Mouse (Mus musculus) midbrain, embryonic 10.5 days (tissue): ENCODE measurements around the gene Hyal1. TPM values are rescaled to one million over a fixed set of nuclear protein-coding genes. Genes with fewer than 3 reads are reported as not detected.

Experiments
- DNase-seq: peaks from one replicate; pipeline ENCODE4 v3.0.0-alpha.2; 2017; ENCODE audit warnings: low spot score
- H3K27ac ChIP-seq: fragments of 300-500 bp; sonication (generic); replicated peaks from 2 replicates; pipeline ENCODE4 v1.5.1; 2016; ENCODE audit warnings: mild to moderate bottlenecking
- H3K27me3 ChIP-seq: fragments of 300-500 bp; sonication (generic); 2 replicates; pipeline ENCODE4 v1.6.1; 2016; ENCODE audit warnings: low read depth, mild to moderate bottlenecking; ENCODE audit not compliant: poor library complexity, severe bottlenecking
- H3K36me3 ChIP-seq: fragments of 300-500 bp; sonication (generic); 2 replicates; pipeline ENCODE4 v1.6.1; 2016; ENCODE audit warnings: mild to moderate bottlenecking, moderate library complexity
- H3K4me1 ChIP-seq: fragments of 300-500 bp; sonication (generic); 2 replicates; pipeline ENCODE4 v1.6.1; 2016
- H3K4me3 ChIP-seq: fragments of 300-500 bp; sonication (generic); 2 replicates; pipeline ENCODE4 v1.5.1; 2016; ENCODE audit warnings: mild to moderate bottlenecking, moderate library complexity
- H3K9me3 ChIP-seq: fragments of 300-500 bp; sonication (generic); replicated peaks from 2 replicates; pipeline ENCODE4 v1.6.1; 2016; ENCODE audit warnings: mild to moderate bottlenecking
- WGBS: fragments of 180-500 bp; shearing (Covaris S2); methylation state at CpG from one replicate; pipeline ENCODE4 v1.1.7; 2016; 5-methylcytosine and 5-hydroxymethylcytosine counted together
- polyA plus RNA-seq: library from polyadenylated mRNA; unstranded; fragments of >200 nt; fragmentation: Nextera tagmentation; extraction: Ambion mirVana; gene quantifications from 2 replicates; pipeline ENCODE4 v1.2.1, GENCODE M21; 2016

The Hyal1 gene
- polyA plus RNA-seq, 1 experiment from 2014 or later: 6.8 TPM

DNA sequence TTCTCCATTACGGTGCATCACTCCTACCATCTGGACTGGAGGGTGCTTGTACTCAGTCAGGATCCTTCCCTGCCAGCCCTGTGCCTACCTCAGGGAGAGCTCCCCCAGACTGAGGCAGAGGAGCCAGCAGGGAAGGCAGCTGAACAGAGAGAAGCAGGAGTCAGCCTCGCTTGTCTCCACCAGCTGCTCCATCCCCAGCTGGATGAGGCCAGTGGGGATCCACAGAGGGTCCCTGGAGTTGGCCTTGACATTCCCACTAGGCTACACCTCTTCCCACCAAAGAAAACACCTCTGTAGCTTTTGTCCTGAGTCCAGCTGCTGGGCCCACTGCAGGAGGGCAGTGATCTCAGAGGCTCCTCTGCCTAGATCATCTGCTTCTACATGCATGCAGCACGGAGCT is 48.2 kb downstream of the Hyal1 start:
- Histone ChIP-seq H3K9me3 (no peaks in the 10 kb centered on the region), H3K27ac (peak overlapping the region; percentile 98), H3K4me3 (no peak overlapping the region), H3K36me3 (peaks cover 87% of the 10 kb centered on the region), H3K27me3 (no peaks in the 10 kb centered on the region), H3K4me1 (peaks cover 61% of the 10 kb centered on the region)
- 89% methylated on average over 3 of the region's 3 CpGs for WGBS
- no peak for DNase-seq

DNA sequence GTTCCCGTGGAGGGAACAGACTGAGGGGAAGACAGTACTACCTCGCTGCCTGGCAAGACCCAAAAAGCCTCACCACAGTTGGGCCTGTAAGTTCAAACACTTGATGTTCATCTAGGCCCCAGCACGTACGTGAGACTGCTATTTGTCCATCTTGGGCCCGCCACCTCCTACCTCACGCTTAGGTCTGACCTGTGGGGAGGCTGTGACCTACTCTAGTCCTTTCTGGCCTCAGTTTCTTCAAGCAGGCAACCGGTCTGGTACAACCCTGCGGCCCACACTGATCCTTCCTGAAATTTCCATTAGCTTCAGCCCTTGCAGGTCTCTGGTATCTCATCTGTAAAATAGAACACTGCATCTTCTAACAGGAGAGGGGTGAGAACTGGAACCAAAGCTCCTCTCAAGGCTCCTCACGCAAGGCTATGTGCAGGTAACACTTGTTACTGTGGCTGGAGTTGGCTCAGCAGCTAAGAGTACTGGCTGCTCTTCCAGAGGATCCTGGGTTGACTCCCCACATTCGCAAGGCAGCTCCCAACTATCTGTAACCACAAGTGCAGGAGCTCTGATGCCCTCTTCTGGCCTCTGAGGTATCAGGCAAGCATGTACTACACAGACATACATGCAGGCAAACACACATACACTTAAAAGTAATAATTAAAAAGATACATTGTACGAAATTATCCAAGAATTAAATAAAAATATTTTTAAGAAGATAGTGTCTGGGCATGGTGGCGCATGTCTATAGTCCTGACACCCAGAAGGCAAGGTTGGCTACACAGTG is 48.8 kb downstream of the Hyal1 start:
- Histone ChIP-seq H3K4me3 (no peak overlapping the region), H3K36me3 (peaks cover 81% of the 10 kb centered on the region), H3K27ac (peak overlapping the region; percentile 98), H3K4me1 (peaks cover 67% of the 10 kb centered on the region), H3K9me3 (no peaks in the 10 kb centered on the region), H3K27me3 (no peaks in the 10 kb centered on the region)
- WGBS: 86% methylated on average over 12 of the region's 12 CpGs
- DNase-seq: no peak

DNA sequence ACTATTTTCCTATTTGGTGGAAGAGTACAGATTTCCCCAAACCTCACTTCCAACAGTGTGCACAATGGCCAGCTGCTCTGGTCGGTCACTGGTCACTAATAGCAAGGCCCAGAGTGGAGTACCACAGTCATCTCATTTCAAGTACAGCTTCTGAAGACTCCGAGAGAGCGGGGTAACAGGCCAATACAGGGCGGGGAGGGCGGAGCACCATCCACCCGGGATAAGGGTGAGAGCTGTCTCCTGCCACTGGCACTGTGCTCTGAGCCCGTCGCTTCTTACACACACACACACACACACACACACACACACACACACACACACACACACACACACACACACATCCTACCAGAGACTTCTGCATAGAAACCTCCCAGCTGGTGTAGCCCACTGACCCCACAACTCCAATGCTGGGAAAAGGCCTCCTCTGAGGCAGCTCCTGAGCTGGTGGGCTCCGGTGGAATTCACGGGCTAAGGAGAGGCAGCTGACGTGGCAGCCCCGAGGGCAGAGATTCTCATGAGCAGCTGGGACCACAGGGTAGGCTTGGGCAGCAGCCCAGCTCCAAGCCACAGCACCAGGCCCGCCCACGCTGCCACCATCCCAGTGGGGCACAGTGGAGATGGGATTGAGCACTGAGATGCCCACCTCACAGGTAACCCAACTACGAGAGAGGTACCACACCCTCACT is 49.6 kb downstream of the Hyal1 start:
- peak overlapping the region; percentile 94 for H3K4me3 ChIP-seq
- H3K27me3 ChIP-seq: no peaks in the 10 kb centered on the region
- DNase-seq: no peak
- H3K9me3 ChIP-seq: no peaks in the 10 kb centered on the region
- H3K4me1 ChIP-seq: peaks cover 74% of the 10 kb centered on the region
- H3K27ac ChIP-seq: peak overlapping the region; percentile 98
- peaks cover 73% of the 10 kb centered on the region for H3K36me3 ChIP-seq
- WGBS: 39% methylated on average over 15 of the region's 15 CpGs

DNA sequence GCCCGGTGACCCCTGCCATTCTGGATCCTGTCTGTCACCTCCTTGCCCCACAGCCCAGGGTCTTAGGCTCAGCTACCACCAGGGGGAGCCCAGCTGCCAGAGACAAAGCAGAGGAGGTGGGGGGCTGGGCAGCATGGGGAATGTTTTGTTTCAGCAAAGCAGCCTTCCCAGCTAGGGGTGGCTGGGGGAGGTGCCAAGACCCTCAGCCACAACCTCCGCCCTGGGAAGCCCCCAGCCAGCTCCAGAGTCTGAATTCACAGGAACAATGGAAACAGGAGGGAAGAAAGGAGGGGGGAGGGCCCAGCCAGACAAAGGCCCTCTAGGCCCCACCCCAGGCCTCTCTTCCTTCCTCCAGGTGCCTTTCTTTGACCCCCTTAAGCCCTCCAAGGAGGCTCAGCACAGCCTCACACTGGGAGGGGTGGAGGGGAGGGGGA is 50.1 kb downstream of the Hyal1 start:
- Histone ChIP-seq H3K27ac (peak overlapping the region; percentile 98), H3K9me3 (no peaks in the 10 kb centered on the region), H3K36me3 (peaks cover 71% of the 10 kb centered on the region), H3K27me3 (no peaks in the 10 kb centered on the region), H3K4me3 (peak overlapping the region; percentile 94), H3K4me1 (peaks cover 80% of the 10 kb centered on the region)
- DNase-seq: peak; percentile 97
- WGBS: 0% methylated on average over 2 of the region's 2 CpGs

DNA sequence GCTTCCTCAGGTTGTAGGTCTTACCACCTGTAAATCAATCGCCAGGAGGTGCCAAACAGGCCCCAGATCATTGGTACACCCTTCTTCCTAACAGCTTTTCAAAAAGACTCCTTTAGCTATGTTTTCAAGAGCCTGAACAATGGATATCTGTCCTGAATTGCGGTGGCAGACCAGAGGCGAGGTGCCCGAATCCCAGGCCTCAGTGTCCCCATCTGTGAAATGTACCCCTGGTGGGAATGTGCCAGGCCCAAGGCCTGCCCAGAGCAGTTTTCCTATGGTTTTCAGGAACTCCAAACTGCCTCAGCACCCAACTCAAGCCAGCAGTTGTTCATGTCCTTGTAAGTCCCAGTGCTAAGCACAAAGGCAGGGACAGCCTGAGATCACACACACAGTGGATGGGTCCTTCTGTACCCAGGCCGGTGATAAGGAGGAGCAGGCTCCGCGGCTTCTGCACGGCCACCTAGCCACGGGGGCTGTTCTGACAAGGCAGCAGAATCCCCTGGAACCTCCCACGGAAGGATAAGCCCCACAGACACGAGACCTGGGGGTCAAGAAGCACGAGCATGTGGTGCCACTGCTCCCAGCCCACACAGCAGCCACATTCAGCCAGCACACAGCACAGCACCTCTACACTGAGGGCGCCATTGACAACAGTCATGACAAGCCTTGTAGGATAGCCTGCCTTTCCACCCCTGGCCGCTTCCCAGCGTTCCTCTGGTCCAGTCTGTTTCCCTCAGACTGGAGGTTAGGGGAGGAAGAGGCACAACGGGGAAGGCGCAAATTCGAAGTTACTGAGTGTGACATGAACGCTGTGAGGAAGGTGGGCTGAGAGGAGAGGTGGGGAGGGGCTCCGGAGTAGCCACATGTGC is 50.9 kb downstream of the Hyal1 start:
- Histone ChIP-seq H3K4me3 (peak overlapping the region; percentile 94), H3K27ac (peak overlapping the region; percentile 98), H3K27me3 (no peaks in the 10 kb centered on the region), H3K9me3 (no peaks in the 10 kb centered on the region), H3K36me3 (peaks cover 71% of the 10 kb centered on the region), H3K4me1 (peaks cover 87% of the 10 kb centered on the region)
- DNase-seq: peak; percentile 53
- WGBS: 21% methylated on average over 20 of the region's 20 CpGs

DNA sequence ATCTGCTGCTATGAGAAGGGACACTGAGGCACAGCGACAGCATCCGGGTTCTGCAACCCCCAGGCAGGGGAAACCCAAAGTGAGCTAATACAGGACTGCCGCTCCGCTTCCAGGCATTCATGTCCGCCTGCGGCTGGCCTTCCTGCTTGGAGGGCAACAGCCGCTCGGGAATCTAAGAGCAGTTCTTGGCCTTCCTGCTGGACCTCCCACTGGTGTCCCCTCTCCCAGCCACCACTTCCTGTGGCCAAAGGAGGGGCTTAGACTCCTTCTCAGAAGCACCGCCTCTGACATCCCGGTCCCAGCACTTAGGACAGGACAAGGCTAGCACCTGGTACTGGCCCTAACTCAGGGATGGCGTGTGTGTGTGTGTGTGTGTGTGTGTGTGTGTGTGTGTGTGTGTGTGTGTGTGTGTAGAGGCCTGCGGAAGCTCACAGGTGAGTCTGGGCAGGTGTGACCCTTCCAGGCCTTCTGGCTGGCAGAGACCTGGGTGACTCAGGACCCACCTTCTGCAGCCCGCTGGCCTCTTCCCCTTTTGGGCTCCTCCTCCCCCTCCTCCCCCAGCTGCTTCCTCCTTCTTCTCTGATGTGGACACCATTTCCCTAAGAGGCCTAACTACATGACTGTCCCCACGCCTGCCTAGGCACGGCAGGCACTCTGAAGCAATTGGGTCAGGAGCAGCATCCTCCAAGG is 52.1 kb downstream of the Hyal1 start:
- WGBS: 38% methylated on average over 14 of the region's 15 CpGs
- peak overlapping the region; percentile 94 for H3K4me3 ChIP-seq
- DNase-seq: no peak

DNA sequence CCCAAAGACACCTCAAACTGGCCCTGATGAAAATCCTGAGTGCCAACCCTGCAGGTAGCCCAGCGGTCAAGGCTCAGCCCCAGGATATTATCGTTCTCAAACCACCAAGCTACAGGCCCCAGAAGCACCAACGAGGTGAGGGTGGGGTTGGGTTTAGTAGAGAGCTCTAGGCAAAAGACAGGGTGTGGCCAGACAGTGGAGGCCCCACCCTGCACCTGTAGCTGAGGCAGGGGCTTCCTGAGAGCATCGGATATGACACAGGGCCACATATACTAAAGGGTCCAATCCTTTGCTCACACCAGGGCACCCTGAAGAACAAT is 52.6 kb downstream of the Hyal1 start:
- Histone ChIP-seq H3K27me3 (no peaks in the 10 kb centered on the region), H3K4me1 (peaks cover 100% of the 10 kb centered on the region), H3K4me3 (peak overlapping the region; percentile 94), H3K9me3 (no peaks in the 10 kb centered on the region), H3K27ac (peak overlapping the region; percentile 98), H3K36me3 (peaks cover 62% of the 10 kb centered on the region)
- DNase-seq: no peak
- WGBS: 32% methylated on average over 4 of the region's 4 CpGs

More for the DNA sequence above, 52.1 kb downstream of the Hyal1 start:
- Histone ChIP-seq H3K4me1 (peaks cover 100% of the 10 kb centered on the region), H3K36me3 (peaks cover 67% of the 10 kb centered on the region), H3K27ac (peak overlapping the region; percentile 98), H3K27me3 (no peaks in the 10 kb centered on the region), H3K9me3 (no peaks in the 10 kb centered on the region)

DNA sequence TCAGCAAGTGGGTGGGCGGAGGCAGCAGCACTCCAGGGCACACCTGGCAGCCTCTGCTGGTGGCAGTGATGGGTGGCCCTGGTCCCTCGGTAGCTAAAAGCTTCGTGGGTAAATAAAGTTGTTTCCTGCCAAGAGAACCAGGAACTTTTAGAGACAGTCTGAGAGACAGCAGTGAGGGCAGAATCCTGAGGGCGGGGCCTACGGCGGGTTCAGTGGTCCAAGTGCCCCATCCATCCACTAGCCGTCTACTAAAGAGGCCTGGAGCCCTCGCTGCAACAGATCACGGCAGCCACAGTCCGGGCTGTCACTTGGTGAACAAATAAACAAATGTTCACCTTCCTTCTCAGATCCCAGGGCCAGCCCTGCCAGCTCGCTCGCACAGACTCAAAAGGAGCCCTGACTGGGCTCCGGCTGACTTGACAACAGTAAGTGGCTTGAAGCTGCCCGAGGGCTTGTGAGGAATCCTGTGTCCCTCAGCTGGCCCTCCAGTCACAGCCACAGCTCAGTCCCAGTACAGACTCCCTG is 53.2 kb downstream of the Hyal1 start:
- peak overlapping the region; percentile 98 for H3K27ac ChIP-seq
- H3K4me3 ChIP-seq: peak overlapping the region; percentile 94
- peaks cover 96% of the 10 kb centered on the region for H3K4me1 ChIP-seq
- WGBS: 5% methylated on average over 14 of the region's 14 CpGs
- DNase-seq: peak; percentile 68
- H3K27me3 ChIP-seq: no peaks in the 10 kb centered on the region
- H3K36me3 ChIP-seq: peaks cover 56% of the 10 kb centered on the region
- no peaks in the 10 kb centered on the region for H3K9me3 ChIP-seq

DNA sequence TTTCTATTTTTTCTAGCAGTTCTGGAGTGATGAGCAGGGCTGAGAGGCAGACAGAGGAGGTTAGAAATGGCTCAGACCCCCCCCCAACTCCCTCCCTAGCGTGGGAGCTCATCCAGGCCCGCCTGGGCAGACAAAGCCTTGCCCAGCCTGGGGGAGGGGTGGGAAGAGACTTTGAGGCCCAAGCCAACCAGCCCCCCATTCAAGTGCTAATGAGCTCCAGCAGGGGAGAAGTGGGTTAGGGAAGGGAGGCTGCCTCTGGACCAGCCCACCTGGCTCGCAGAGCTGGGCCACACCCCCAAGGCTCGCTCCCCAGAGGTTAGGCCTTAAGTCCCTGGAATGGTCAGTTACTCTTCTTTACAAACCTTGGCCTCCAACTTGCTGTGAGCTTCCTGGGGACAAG is 53.8 kb downstream of the Hyal1 start:
- Histone ChIP-seq H3K4me1 (peaks cover 96% of the 10 kb centered on the region), H3K27ac (peak overlapping the region; percentile 98), H3K36me3 (peaks cover 50% of the 10 kb centered on the region), H3K27me3 (no peaks in the 10 kb centered on the region), H3K9me3 (no peaks in the 10 kb centered on the region), H3K4me3 (peak overlapping the region; percentile 94)
- WGBS: 5% methylated on average over 4 of the region's 4 CpGs
- DNase-seq: peak; percentile 92

Other genes with a start within 250 kb of the Hyal1 start
- gene Hemk1, start 238.6 kb upstream of the Hyal1 start, polyA plus RNA-seq: 13.5 and 15.2 TPM in 2 replicates
- 1.8 and 2.5 TPM in 2 replicates for gene 6430571L13Rik, start 236.3 kb upstream of the Hyal1 start, polyA plus RNA-seq
- gene Cacna2d2, start 177.3 kb upstream of the Hyal1 start, polyA plus RNA-seq: 1.00 and 1.7 TPM in 2 replicates
- gene Tmem115, start 43.0 kb upstream of the Hyal1 start, polyA plus RNA-seq: 38.6 and 39.5 TPM in 2 replicates
- gene Cyb561d2, start 34.7 kb upstream of the Hyal1 start, polyA plus RNA-seq: 20.5 and 22.6 TPM in 2 replicates
- 37.1 and 40.4 TPM in 2 replicates for gene Nprl2, start 34.7 kb upstream of the Hyal1 start, polyA plus RNA-seq
- gene Zmynd10, start 29.6 kb upstream of the Hyal1 start, polyA plus RNA-seq: 0.75 and 1.1 TPM in 2 replicates
- gene Rassf1, start 25.4 kb upstream of the Hyal1 start, polyA plus RNA-seq: 54.2 and 54.8 TPM in 2 replicates
- gene Tusc2, start 13.7 kb upstream of the Hyal1 start, polyA plus RNA-seq: 79.2 and 84.3 TPM in 2 replicates
- 143 and 150 TPM in 2 replicates for gene Hyal2, start 9.0 kb upstream of the Hyal1 start, polyA plus RNA-seq
- gene Naa80, start 2.0 kb downstream of the Hyal1 start, polyA plus RNA-seq: 17.6 and 18.2 TPM in 2 replicates
- 0.62 and 0.96 TPM in 2 replicates for gene Hyal3, start 3.9 kb downstream of the Hyal1 start, polyA plus RNA-seq
- gene Ifrd2, start 10.7 kb downstream of the Hyal1 start, polyA plus RNA-seq: 46.3 and 56.8 TPM in 2 replicates
- 1.8 and 3.2 TPM in 2 replicates for gene Sema3b, start 32.3 kb downstream of the Hyal1 start, polyA plus RNA-seq
- 629 and 656 TPM in 2 replicates for gene Gnai2, start 58.4 kb downstream of the Hyal1 start, polyA plus RNA-seq
- gene Slc38a3, start 92.6 kb downstream of the Hyal1 start, polyA plus RNA-seq: 9.3 and 11.6 TPM in 2 replicates
- gene Gnat1, start 102.8 kb downstream of the Hyal1 start, polyA plus RNA-seq: 3.2 and 3.6 TPM in 2 replicates
- gene Sema3f, start 133.5 kb downstream of the Hyal1 start, polyA plus RNA-seq: 14.9 and 17.2 TPM in 2 replicates
- gene Rbm5, start 194.1 kb downstream of the Hyal1 start, polyA plus RNA-seq: 200 and 220 TPM in 2 replicates